Mouse (Mus musculus) liver, embryonic 14.5 days (tissue): ENCODE data around the gene Slc24a4. TPM values are rescaled to one million over a fixed set of nuclear protein-coding genes. Genes with fewer than 3 reads are reported as not detected.

ENCODE experiments used
- ATAC-seq: fragments of 200-750 bp; cut with Nextera tagmentation; 2 replicates; pipeline ENCODE4 v1.8.0; 2017; ENCODE audit warnings: moderate number of reproducible peaks, mild to moderate bottlenecking, moderate library complexity; ENCODE audit not compliant: insufficient read depth
- DNase-seq, 3 experiments: peaks; one replicate each; pipeline ENCODE4 v3.0.0-alpha.2; 2012 to 2013; ENCODE audit warnings: low read depth in 3 of 3, low spot score in 3 of 3
- H3K27ac ChIP-seq: fragments of 300-500 bp; sonication (generic); 2 replicates; pipeline ENCODE4 v1.5.1; 2014; ENCODE audit warnings: moderate library complexity, mild to moderate bottlenecking, control low read depth, inconsistent platforms
- H3K27me3 ChIP-seq: fragments of 300-500 bp; sonication (generic); 2 replicates; pipeline ENCODE4 v1.6.1; 2014; ENCODE audit warnings: mild to moderate bottlenecking, low read length, moderate library complexity; ENCODE audit not compliant: control insufficient read depth, insufficient read depth
- H3K36me3 ChIP-seq: fragments of 300-500 bp; sonication (generic); replicated peaks from 2 replicates; pipeline ENCODE4 v1.6.1; 2014; ENCODE audit warnings: low read depth; ENCODE audit not compliant: control insufficient read depth, insufficient read depth
- H3K4me1 ChIP-seq, 2 experiments: fragments of 200-500 bp in 1 of 2; fragments of 300-500 bp in 1 of 2; sonication (generic) in 1 of 2; replicated peaks; 2 replicates each; pipeline ENCODE4 v1.6.1; 2012 to 2014; ENCODE audit warnings: antibody characterized with exemption in 1 of 2, inconsistent platforms in 1 of 2, low read length in 1 of 2; ENCODE audit not compliant: control insufficient read depth in 2 of 2, insufficient read depth in 2 of 2
- H3K4me2 ChIP-seq: fragments of 300-500 bp; sonication (generic); 2 replicates; pipeline ENCODE4 v1.6.1; 2014; ENCODE audit warnings: low read depth, mild to moderate bottlenecking, control low read depth, moderate library complexity
- H3K4me3 ChIP-seq, 2 experiments: fragments of 200-500 bp in 1 of 2; fragments of 300-500 bp in 1 of 2; sonication (generic) in 1 of 2; 2 replicates each; pipeline ENCODE4 v1.5.1; 2012 to 2014; ENCODE audit warnings: low read depth in 2 of 2, low read length in 2 of 2, mild to moderate bottlenecking in 2 of 2, control low read depth in 1 of 2, inconsistent platforms in 1 of 2, moderate library complexity in 1 of 2; ENCODE audit not compliant: insufficient read depth in 1 of 2
- H3K9ac ChIP-seq: fragments of 300-500 bp; sonication (generic); replicated peaks from 2 replicates; pipeline ENCODE4 v1.6.1; 2014; ENCODE audit warnings: mild to moderate bottlenecking, control low read depth, moderate library complexity
- H3K9me3 ChIP-seq: fragments of 300-500 bp; sonication (generic); 2 replicates; pipeline ENCODE4 v1.6.1; 2016; ENCODE audit warnings: low read length, mixed read lengths; ENCODE audit not compliant: control insufficient read depth
- CTCF ChIP-seq: IDR thresholded peaks from 2 replicates; pipeline ENCODE4 v1.5.1; 2016; ENCODE audit warnings: antibody characterized with exemption, low read depth, control low read depth
- EP300 ChIP-seq: IDR thresholded peaks from 2 replicates; pipeline ENCODE4 v1.6.1; 2016; ENCODE audit warnings: antibody characterized with exemption, low read depth
- WGBS: fragments of 180-500 bp; shearing (Covaris S2); extraction: QIAGEN DNeasy Blood & Tissue Kit; methylation state at CpG from one replicate; pipeline ENCODE4 v1.1.7; 2014; ENCODE audit not compliant: insufficient replicate concordance; 5-methylcytosine and 5-hydroxymethylcytosine counted together
- polyA plus RNA-seq, 2 experiments: library from polyadenylated mRNA; depleted of rRNA in 1 of 2; stranded (reverse) in 1 of 2; unstranded in 1 of 2; fragments of >200 nt; fragmentation: Nextera tagmentation in 1 of 2; extraction: Ambion mirVana in 1 of 2; gene quantifications; 2 replicates each; pipeline versions ENCODE4 v1.2.1 to v1.2.3; 2012 to 2014

The Slc24a4 gene
- polyA plus RNA-seq, 2 experiments, result 0.08 to 0.10 TPM

GRCm38 (mm10) chr12:102153796-102154195 lies 25.3 kb downstream of the Slc24a4 start:
- DNase-seq (no peak), ATAC-seq (no peak)
- Histone ChIP-seq H3K27me3 (no peaks in the 10 kb centered on the region), H3K4me2 (no peak overlapping the region), H3K9ac (no peak overlapping the region), H3K4me3 (no peak overlapping the region), H3K36me3 (no peaks in the 10 kb centered on the region), H3K27ac (no peak overlapping the region), H3K4me1 (0 out of 4 replicates have a peak, but pooled peaks cover 0 to 2% of the 10 kb centered on the region in 2 experiments), H3K9me3 (no peaks in the 10 kb centered on the region)
- TF ChIP-seq CTCF (no peak), EP300 (no peak)
- WGBS, result 69% methylated on average over 7 of the region's 7 CpGs

- no peaks in the 10 kb centered on the region for H3K27me3 ChIP-seq
- H3K4me3 ChIP-seq, result no peak overlapping the region
- no peak overlapping the region for H3K27ac ChIP-seq
- WGBS, result 0% methylated on average over 1 of the region's 1 CpGs
- TF ChIP-seq CTCF (no peak), EP300 (no peak)
- H3K9ac ChIP-seq, result no peak overlapping the region
- ATAC-seq (no peak), DNase-seq (no peak)
- H3K4me2 ChIP-seq, result no peak overlapping the region
- no peaks in the 10 kb centered on the region for H3K36me3 ChIP-seq
- no peaks in the 10 kb centered on the region for H3K9me3 ChIP-seq
- 0 out of 4 replicates have a peak, but pooled peaks cover 0 to 2% of the 10 kb centered on the region in 2 experiments for H3K4me1 ChIP-seq
Measured at GRCm38 (mm10) chr12:102154815-102155214, 26.3 kb downstream of the Slc24a4 start.

- H3K27ac ChIP-seq, result no peak overlapping the region
- TF ChIP-seq CTCF (no peak), EP300 (no peak)
- 71% methylated on average over 7 of the region's 7 CpGs for WGBS
Measured at GRCm38 (mm10) chr12:102164632-102165031, 36.1 kb downstream of the Slc24a4 start.

GRCm38 (mm10) chr12:102166691-102167261 lies 38.2 kb downstream of the Slc24a4 start:
- Histone ChIP-seq H3K27ac (no peak overlapping the region), H3K4me2 (no peak overlapping the region), H3K4me1 (no peaks in the 10 kb centered on the region), H3K4me3 (no peak overlapping the region), H3K9ac (no peak overlapping the region), H3K9me3 (no peaks in the 10 kb centered on the region), H3K27me3 (no peaks in the 10 kb centered on the region), H3K36me3 (no peaks in the 10 kb centered on the region)
- WGBS, result 36% methylated on average over 5 of the region's 5 CpGs
- TF ChIP-seq CTCF (no peak), EP300 (no peak)
- ATAC-seq (no peak), DNase-seq (no peak)

More at GRCm38 (mm10) chr12:102164632-102165031, 36.1 kb downstream of the Slc24a4 start:
- Histone ChIP-seq H3K9me3 (no peaks in the 10 kb centered on the region), H3K4me1 (no peaks in the 10 kb centered on the region), H3K36me3 (no peaks in the 10 kb centered on the region), H3K4me3 (no peak overlapping the region), H3K27me3 (no peaks in the 10 kb centered on the region), H3K4me2 (no peak overlapping the region), H3K9ac (no peak overlapping the region)
- DNase-seq (no peak), ATAC-seq (no peak)

- TF ChIP-seq EP300 (no peak), CTCF (no peak)
- 11% methylated on average over 5 of the region's 5 CpGs for WGBS
- no peaks in the 10 kb centered on the region for H3K9me3 ChIP-seq
- H3K9ac ChIP-seq, result no peak overlapping the region
- H3K4me1 ChIP-seq, result no peaks in the 10 kb centered on the region
- H3K27me3 ChIP-seq, result no peaks in the 10 kb centered on the region
- no peak overlapping the region for H3K27ac ChIP-seq
- ATAC-seq (no peak), DNase-seq (no peak)
- no peak overlapping the region for H3K4me2 ChIP-seq
- H3K4me3 ChIP-seq, result no peak overlapping the region
- no peaks in the 10 kb centered on the region for H3K36me3 ChIP-seq
Measured at GRCm38 (mm10) chr12:102167302-102167701, 38.8 kb downstream of the Slc24a4 start.
